Mouse (Mus musculus) CH12.LX (cell line): ENCODE data around the gene Olfml2a.

Source experiments
- CTCF ChIP-seq, 2 experiments: IDR thresholded peaks in 1 of 2; conservative IDR thresholded peaks in 1 of 2; 2 replicates each; pipeline ENCODE4 v1.5.1; 2011 to 2012; ENCODE audit warnings: low read depth in 2 of 2, low read length in 2 of 2, improper control_type of control experiment in 1 of 2, inconsistent platforms in 1 of 2, mild to moderate bottlenecking in 1 of 2, moderate library complexity in 1 of 2
- EP300 ChIP-seq: IDR thresholded peaks from 2 replicates; pipeline ENCODE4 v1.6.1; 2011; ENCODE audit warnings: low read length, improper control_type of control experiment
- MAX ChIP-seq: IDR thresholded peaks from 2 replicates; pipeline ENCODE4 v1.6.1; 2011; ENCODE audit warnings: low read length, improper control_type of control experiment
- MAZ ChIP-seq: IDR thresholded peaks from 2 replicates; pipeline ENCODE4 v1.6.1; 2012; ENCODE audit warnings: low read depth, mild to moderate bottlenecking, inconsistent platforms, low read length, improper control_type of control experiment, moderate library complexity
- ZC3H11A ChIP-seq: IDR thresholded peaks from 2 replicates; pipeline ENCODE4 v1.6.1; 2012; ENCODE audit warnings: low read depth, mild to moderate bottlenecking, inconsistent platforms, low read length, improper control_type of control experiment

GRCm38 (mm10) chr2:38956062-38956461 lies 24.3 kb downstream of the Olfml2a start:
- TF ChIP-seq MAZ (no peak), CTCF (conservative IDR thresholded peaks at IDR 0.05 in 1 of 2, IDR thresholded peaks at IDR 0.05 in 1 of 2; ENCODE audit: low read depth in 2 of 2, low read length in 2 of 2) (no peak), ZC3H11A (no peak), EP300 (no peak), MAX (no peak)
